Mouse (Mus musculus): Measurements from ENCODE around the gene Afg3l1.

GRCm38 (mm10) chr8:123428343-123428893 is 49.3 kb upstream of the Afg3l1 start:
- TF ChIP-seq POLR2A (IDR thresholded peaks at IDR 0.05; ENCODE audit: borderline replicate concordance, low read depth, low read length) (no peak), CTCF (IDR thresholded peaks at IDR 0.05; ENCODE audit: low read depth, low read length) (no peak)
